Mouse (Mus musculus) liver, adult 2 months (tissue): ENCODE data around the gene Polr2j.

Source experiments
- CTCF ChIP-seq: fragments of 200-500 bp; IDR thresholded peaks from 2 replicates; pipeline ENCODE4 v1.5.1; 2011; ENCODE audit warnings: low read depth, low read length, control low read depth
- POLR2A ChIP-seq: fragments of 200-500 bp; IDR thresholded peaks from 2 replicates; pipeline ENCODE4 v1.6.1; 2011; ENCODE audit warnings: low read length, control low read depth; ENCODE audit not compliant: insufficient read depth; ENCODE audit errors: extremely low read depth

DNA sequence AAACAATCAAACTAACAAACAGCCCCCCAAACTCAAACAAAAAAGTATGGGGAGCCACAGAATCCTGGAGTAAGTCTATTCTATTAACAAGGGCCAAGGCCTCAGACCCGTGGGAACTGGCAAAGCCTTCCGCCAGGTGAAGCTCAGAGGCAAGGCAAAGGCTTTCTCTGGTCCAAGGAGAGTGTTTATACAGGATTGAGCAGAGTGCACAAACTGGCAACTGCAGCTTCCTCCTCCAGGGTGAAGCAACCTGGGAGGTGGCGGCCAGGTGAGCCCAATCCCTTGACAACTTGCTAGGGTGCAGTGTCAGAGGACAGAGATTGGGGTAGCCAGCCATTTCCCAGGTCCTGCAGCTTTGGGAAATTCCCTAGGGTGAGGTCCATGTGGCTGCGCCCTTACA lies 50.9 kb downstream of the Polr2j start:
- no peak for TF ChIP-seq POLR2A
- TF ChIP-seq CTCF: no peak
